Mouse (Mus musculus) kidney, postnatal 0 days (tissue): ENCODE results near the gene Gramd4. TPM values are rescaled to one million over a fixed set of nuclear protein-coding genes. Genes with fewer than 3 reads are reported as not detected.

Experiments used
- ATAC-seq: fragments of 200-750 bp; cut with Nextera tagmentation; replicated peaks from 2 replicates; pipeline ENCODE4 v1.8.0; 2017; ENCODE audit warnings: low read depth, moderate number of reproducible peaks, moderate TSS enrichment, moderate library complexity; ENCODE audit not compliant: low FRiP score
- DNase-seq: peaks from one replicate; pipeline ENCODE4 v3.0.0-alpha.2; 2016; ENCODE audit warnings: low spot score
- H3K27ac ChIP-seq: fragments of 300-500 bp; sonication (generic); 2 replicates; pipeline ENCODE4 v1.5.1; 2014; ENCODE audit warnings: mild to moderate bottlenecking
- H3K27me3 ChIP-seq: fragments of 300-500 bp; sonication (generic); 2 replicates; pipeline ENCODE4 v1.6.1; 2014; ENCODE audit warnings: low read length, mixed read lengths; ENCODE audit not compliant: insufficient read depth
- H3K36me3 ChIP-seq: fragments of 300-500 bp; sonication (generic); 2 replicates; pipeline ENCODE4 v1.6.1; 2014; ENCODE audit warnings: low read length, mixed read lengths; ENCODE audit not compliant: insufficient read depth
- H3K4me1 ChIP-seq: fragments of 300-500 bp; sonication (generic); replicated peaks from 2 replicates; pipeline ENCODE4 v1.6.1; 2014; ENCODE audit warnings: antibody characterized with exemption, low read length, mixed read lengths; ENCODE audit not compliant: insufficient read depth
- H3K4me2 ChIP-seq: fragments of 300-500 bp; sonication (generic); 2 replicates; pipeline ENCODE4 v1.6.1; 2014; ENCODE audit warnings: mild to moderate bottlenecking, low read length, moderate library complexity, mixed read lengths
- H3K4me3 ChIP-seq: fragments of 300-500 bp; sonication (generic); replicated peaks from 2 replicates; pipeline ENCODE4 v1.5.1; 2014; ENCODE audit warnings: low read depth, low read length
- H3K9ac ChIP-seq: fragments of 300-500 bp; sonication (generic); 2 replicates; pipeline ENCODE4 v1.6.1; 2014; ENCODE audit warnings: low read depth, low read length
- H3K9me3 ChIP-seq: fragments of 300-500 bp; sonication (generic); replicated peaks from 2 replicates; pipeline ENCODE4 v1.6.1; 2016; ENCODE audit warnings: low read length, inconsistent platforms, mixed read lengths
- CTCF ChIP-seq: IDR thresholded peaks from 2 replicates; pipeline ENCODE4 v1.5.1; 2016; ENCODE audit warnings: antibody characterized with exemption, low read depth, mild to moderate bottlenecking, moderate library complexity
- WGBS: fragments of 180-500 bp; shearing (Covaris S2); extraction: QIAGEN DNeasy Blood & Tissue Kit; methylation state at CpG from one replicate; pipeline ENCODE4 v1.1.7; 2014; 5-methylcytosine and 5-hydroxymethylcytosine counted together
- polyA plus RNA-seq: library from polyadenylated mRNA; unstranded; fragments of >200 nt; fragmentation: Nextera tagmentation; extraction: Ambion mirVana; gene quantifications from 2 replicates; pipeline ENCODE4 v1.2.1, GENCODE M21; 2015

The Gramd4 gene
- polyA plus RNA-seq, 1 experiment from 2014 or later, result 13.3 TPM

- no peak for ATAC-seq
- Histone ChIP-seq H3K9me3 (no peaks in the 10 kb centered on the region), H3K36me3 (peaks cover 25% of the 10 kb centered on the region), H3K4me1 (0 out of 2 replicates have a peak, but pooled peaks cover 4% of the 10 kb centered on the region), H3K27ac (no peak overlapping the region), H3K27me3 (no peaks in the 10 kb centered on the region), H3K4me2 (no peak overlapping the region), H3K4me3 (no peak overlapping the region), H3K9ac (no peak overlapping the region)
- DNase-seq, result no peak
- no peak for TF ChIP-seq CTCF
- 62% methylated on average over 9 of the region's 9 CpGs for WGBS
Measured at GRCm38 (mm10) chr15:86122261-86122949, 64.9 kb downstream of the Gramd4 start.

- WGBS, result 90% methylated on average over 4 of the region's 4 CpGs
- no peak overlapping the region for H3K4me2 ChIP-seq
- H3K9ac ChIP-seq, result no peak overlapping the region
- no peak overlapping the region for H3K4me3 ChIP-seq
- H3K4me1 ChIP-seq, result no peaks in the 10 kb centered on the region
- ATAC-seq (no peak), DNase-seq (no peak)
- H3K36me3 ChIP-seq, result peaks cover 33% of the 10 kb centered on the region
- no peaks in the 10 kb centered on the region for H3K27me3 ChIP-seq
- TF ChIP-seq CTCF, result no peak
- H3K9me3 ChIP-seq, result no peaks in the 10 kb centered on the region
- H3K27ac ChIP-seq, result no peak overlapping the region
Measured at GRCm38 (mm10) chr15:86123409-86123808, 65.9 kb downstream of the Gramd4 start.

- no peaks in the 10 kb centered on the region for H3K9me3 ChIP-seq
- no peaks in the 10 kb centered on the region for H3K4me1 ChIP-seq
- no peak overlapping the region for H3K27ac ChIP-seq
- H3K27me3 ChIP-seq, result no peaks in the 10 kb centered on the region
- WGBS, result 41% methylated on average over 1 of the region's 1 CpGs
- no peak overlapping the region for H3K4me2 ChIP-seq
- H3K9ac ChIP-seq, result no peak overlapping the region
- TF ChIP-seq CTCF, result peak; percentile 76
- no peak for ATAC-seq
- peak; percentile 72 for DNase-seq
- no peak overlapping the region for H3K4me3 ChIP-seq
- H3K36me3 ChIP-seq, result peaks cover 37% of the 10 kb centered on the region
Measured at GRCm38 (mm10) chr15:86124359-86124758, 66.9 kb downstream of the Gramd4 start.

- H3K4me1 ChIP-seq, result no peaks in the 10 kb centered on the region
- DNase-seq (no peak), ATAC-seq (no peak)
- WGBS, result 77% methylated on average over 3 of the region's 3 CpGs
- no peaks in the 10 kb centered on the region for H3K9me3 ChIP-seq
- no peaks in the 10 kb centered on the region for H3K27me3 ChIP-seq
- peaks cover 46% of the 10 kb centered on the region for H3K36me3 ChIP-seq
- TF ChIP-seq CTCF, result no peak
- H3K4me3 ChIP-seq, result no peak overlapping the region
- no peak overlapping the region for H3K9ac ChIP-seq
- H3K4me2 ChIP-seq, result no peak overlapping the region
- no peak overlapping the region for H3K27ac ChIP-seq
Measured at GRCm38 (mm10) chr15:86129036-86129435, 71.5 kb downstream of the Gramd4 start.

- ATAC-seq, result no peak
- H3K27me3 ChIP-seq, result no peaks in the 10 kb centered on the region
- H3K9me3 ChIP-seq, result no peaks in the 10 kb centered on the region
- 86% methylated on average over 10 of the region's 10 CpGs for WGBS
- DNase-seq, result no peak
- no peak for TF ChIP-seq CTCF
- no peak overlapping the region for H3K27ac ChIP-seq
- no peak overlapping the region for H3K9ac ChIP-seq
- H3K4me3 ChIP-seq, result no peak overlapping the region
- no peaks in the 10 kb centered on the region for H3K4me1 ChIP-seq
- peaks cover 52% of the 10 kb centered on the region for H3K36me3 ChIP-seq
- no peak overlapping the region for H3K4me2 ChIP-seq
Measured at GRCm38 (mm10) chr15:86130657-86131056, 73.2 kb downstream of the Gramd4 start.

GRCm38 (mm10) chr15:86134941-86135783 lies 77.7 kb downstream of the Gramd4 start:
- H3K27me3 ChIP-seq, result no peaks in the 10 kb centered on the region
- H3K27ac ChIP-seq, result no peak overlapping the region
- 37% methylated on average over 18 of the region's 18 CpGs for WGBS
- H3K9ac ChIP-seq, result no peak overlapping the region
- peak; percentile 91 for DNase-seq
- H3K4me2 ChIP-seq, result no peak overlapping the region
- TF ChIP-seq CTCF, result peak; percentile 91
- no peak; the same call in 1 of the 2 replicates for ATAC-seq
- H3K9me3 ChIP-seq, result no peaks in the 10 kb centered on the region
- H3K36me3 ChIP-seq, result peaks cover 33% of the 10 kb centered on the region
- H3K4me3 ChIP-seq, result no peak overlapping the region
- H3K4me1 ChIP-seq, result no peaks in the 10 kb centered on the region
